Mouse (Mus musculus) embryonic facial prominence, embryonic 15.5 days (tissue): ENCODE results near the gene Phf11b. TPM values are rescaled to one million over a fixed set of nuclear protein-coding genes. Genes with fewer than 3 reads are reported as not detected.
"Not testable (repeated sequence)": the region's sequence is repeated elsewhere in the genome, so short reads cannot be mapped to it uniquely, and the experiment has no call there.

Source experiments
- ATAC-seq: fragments of 200-750 bp; cut with Nextera tagmentation; 2 replicates; pipeline ENCODE4 v1.8.0; 2017; ENCODE audit warnings: low read depth, moderate TSS enrichment; ENCODE audit not compliant: insufficient number of reproducible peaks, low FRiP score, low TSS enrichment
- H3K27ac ChIP-seq: fragments of 300-500 bp; sonication (generic); replicated peaks from 2 replicates; pipeline ENCODE4 v1.5.1; 2015; ENCODE audit warnings: mild to moderate bottlenecking, inconsistent platforms
- H3K27me3 ChIP-seq: fragments of 300-500 bp; sonication (generic); 2 replicates; pipeline ENCODE4 v1.6.1; 2015; ENCODE audit warnings: inconsistent platforms
- H3K36me3 ChIP-seq: fragments of 300-500 bp; sonication (generic); 2 replicates; pipeline ENCODE4 v1.6.1; 2015; ENCODE audit warnings: mild to moderate bottlenecking, inconsistent platforms
- H3K4me1 ChIP-seq: fragments of 300-500 bp; sonication (generic); 2 replicates; pipeline ENCODE4 v1.6.1; 2015; ENCODE audit warnings: inconsistent platforms
- H3K4me2 ChIP-seq: fragments of 300-500 bp; sonication (generic); replicated peaks from 2 replicates; pipeline ENCODE4 v1.6.1; 2015; ENCODE audit warnings: mild to moderate bottlenecking, inconsistent platforms
- H3K4me3 ChIP-seq: fragments of 300-500 bp; sonication (generic); replicated peaks from 2 replicates; pipeline ENCODE4 v1.5.1; 2015; ENCODE audit warnings: mild to moderate bottlenecking, inconsistent platforms
- H3K9ac ChIP-seq: fragments of 300-500 bp; sonication (generic); 2 replicates; pipeline ENCODE4 v1.6.1; 2015; ENCODE audit warnings: inconsistent platforms
- H3K9me3 ChIP-seq: fragments of 300-500 bp; sonication (generic); replicated peaks from 2 replicates; pipeline ENCODE4 v1.6.1; 2016; ENCODE audit warnings: inconsistent platforms
- WGBS: fragments of 180-500 bp; shearing (Covaris S2); methylation state at CpG from one replicate; pipeline ENCODE4 v1.1.7; 2015; 5-methylcytosine and 5-hydroxymethylcytosine counted together
- polyA plus RNA-seq: library from polyadenylated mRNA; unstranded; fragments of >200 nt; fragmentation: Nextera tagmentation; extraction: Ambion mirVana; gene quantifications from 2 replicates; pipeline ENCODE4 v1.2.1, GENCODE M21; 2015

The Phf11b gene
- polyA plus RNA-seq, 1 experiment from 2014 or later = 1.1 TPM

DNA sequence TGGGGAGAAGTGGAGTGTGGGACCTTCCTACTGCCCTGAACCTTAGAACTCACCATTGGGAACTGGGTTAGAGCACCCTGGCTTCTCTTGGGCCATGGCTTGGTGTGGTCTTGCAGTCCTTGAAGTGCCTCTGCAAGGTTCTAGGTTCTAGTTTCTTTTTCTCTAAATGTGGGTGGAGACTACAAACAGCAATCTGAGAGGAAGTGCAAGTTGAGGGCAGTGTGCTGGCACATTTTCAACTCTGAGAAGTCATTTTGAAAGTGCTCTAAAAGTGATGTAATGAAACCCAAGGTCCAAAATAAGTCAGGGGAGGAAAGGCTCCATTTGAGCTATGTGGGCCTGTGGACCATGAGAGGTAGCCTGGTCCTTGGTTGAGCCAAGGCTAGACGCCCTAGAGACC is 43.8 kb downstream of the Phf11b start, which contains the start of gene Phf11a:
Gene Phf11a, minus strand, starts transcription at position 132 of the 400 bp plus-strand sequence.
- ATAC-seq, H3K9ac ChIP-seq, H3K36me3 ChIP-seq, H3K27me3 ChIP-seq, H3K4me3 ChIP-seq, H3K9me3 ChIP-seq, H3K4me2 ChIP-seq, H3K4me1 ChIP-seq, H3K27ac ChIP-seq: not testable (repeated sequence)
- 61% methylated on average over 1 of the region's 1 CpGs for WGBS

DNA sequence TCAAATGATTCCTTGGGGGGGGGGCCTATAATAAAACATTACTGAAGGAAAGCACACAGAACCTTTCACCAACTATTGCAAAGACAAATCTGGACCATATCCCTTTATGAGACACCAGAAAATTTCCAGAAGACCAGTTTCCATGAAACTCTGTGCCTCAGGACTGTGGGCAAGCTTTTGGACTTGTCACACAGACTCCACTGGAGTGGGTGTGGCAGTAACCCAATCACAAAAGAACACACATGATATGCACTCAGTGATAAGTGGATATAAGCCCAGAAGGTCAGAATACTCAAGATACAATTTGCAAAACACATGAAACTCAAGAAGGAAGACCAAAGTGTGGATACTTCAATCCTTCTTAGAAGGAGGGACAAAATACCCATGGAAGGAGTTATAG is 49.4 kb downstream of the Phf11b start:
- H3K4me3 ChIP-seq, H3K9ac ChIP-seq, H3K36me3 ChIP-seq, H3K9me3 ChIP-seq, H3K4me1 ChIP-seq, H3K27ac ChIP-seq, H3K27me3 ChIP-seq, H3K4me2 ChIP-seq, ATAC-seq: not testable (repeated sequence)

DNA sequence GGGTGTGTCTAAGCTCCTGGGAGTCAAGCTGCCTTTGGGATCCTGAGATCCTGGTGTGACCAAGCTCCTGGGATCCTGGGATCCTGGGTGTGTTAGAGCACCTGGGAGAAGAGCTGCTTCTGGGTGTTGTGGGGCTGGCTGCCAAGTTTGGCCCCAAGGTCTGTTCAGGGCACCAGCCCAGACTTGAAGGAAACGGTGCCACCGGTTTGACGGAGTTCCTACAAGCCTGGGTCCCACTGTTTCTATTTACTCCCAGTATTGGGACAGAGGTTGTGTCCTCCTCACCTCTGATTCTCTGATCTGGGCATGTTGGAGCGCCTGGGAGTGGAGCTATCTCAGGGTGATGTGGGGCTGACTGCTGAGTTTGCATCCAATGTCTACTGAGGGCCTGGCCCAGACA is 66.2 kb downstream of the Phf11b start:
- ATAC-seq, H3K9ac ChIP-seq, H3K27ac ChIP-seq, H3K36me3 ChIP-seq, H3K4me2 ChIP-seq, H3K4me3 ChIP-seq, H3K27me3 ChIP-seq, H3K4me1 ChIP-seq, H3K9me3 ChIP-seq: not testable (repeated sequence)
- WGBS = 72% methylated on average over 4 of the region's 4 CpGs

Other genes with a start within 250 kb of the Phf11b start
- gene 1700129C05Rik, start 198.5 kb downstream of the Phf11b start, polyA plus RNA-seq = not detected in 2 replicates
- gene Gm5142, start 162.6 kb downstream of the Phf11b start, polyA plus RNA-seq = not detected in 2 replicates
- gene Rcbtb1, start 140.1 kb downstream of the Phf11b start, polyA plus RNA-seq = 44.5 and 48.3 TPM in 2 replicates
- gene Gm6904, start 81.1 kb downstream of the Phf11b start, polyA plus RNA-seq = not detected in 2 replicates
- gene Phf11a, start 43.8 kb downstream of the Phf11b start, polyA plus RNA-seq = not detected in 2 replicates
- 1.9 and 2.0 TPM in 2 replicates for gene Phf11d, start 24.1 kb upstream of the Phf11b start, polyA plus RNA-seq
- gene Phf11c, start 54.0 kb upstream of the Phf11b start, polyA plus RNA-seq = 0.46 and 0.51 TPM in 2 replicates
- gene Setdb2, start 99.5 kb upstream of the Phf11b start, polyA plus RNA-seq = 9.2 and 10.0 TPM in 2 replicates
- 34.9 and 39.8 TPM in 2 replicates for gene Cab39l, start 99.6 kb upstream of the Phf11b start, polyA plus RNA-seq